Mouse (Mus musculus) heart, embryonic 13.5 days (tissue): Measurements from ENCODE around the gene AI661453. TPM values are rescaled to one million over a fixed set of nuclear protein-coding genes. Genes with fewer than 3 reads are reported as not detected.

Source experiments
- ATAC-seq: fragments of 200-750 bp; cut with Nextera tagmentation; 2 replicates; pipeline ENCODE4 v1.8.0; 2017; ENCODE audit warnings: moderate TSS enrichment; ENCODE audit not compliant: insufficient number of reproducible peaks, low FRiP score, low TSS enrichment; ENCODE audit errors: extremely low read depth
- H3K27ac ChIP-seq: fragments of 300-500 bp; sonication (generic); replicated peaks from 2 replicates; pipeline ENCODE4 v1.5.1; 2015; ENCODE audit warnings: moderate library complexity, mild to moderate bottlenecking, inconsistent platforms
- H3K27me3 ChIP-seq: fragments of 300-500 bp; sonication (generic); replicated peaks from 2 replicates; pipeline ENCODE4 v1.6.1; 2015; ENCODE audit warnings: mild to moderate bottlenecking, inconsistent platforms
- H3K36me3 ChIP-seq: fragments of 300-500 bp; sonication (generic); 2 replicates; pipeline ENCODE4 v1.6.1; 2015; ENCODE audit warnings: mild to moderate bottlenecking, inconsistent platforms
- H3K4me1 ChIP-seq: fragments of 300-500 bp; sonication (generic); 2 replicates; pipeline ENCODE4 v1.6.1; 2015; ENCODE audit warnings: inconsistent platforms
- H3K4me2 ChIP-seq: fragments of 300-500 bp; sonication (generic); 2 replicates; pipeline ENCODE4 v1.6.1; 2015; ENCODE audit warnings: inconsistent platforms, mild to moderate bottlenecking, moderate library complexity
- H3K4me3 ChIP-seq: fragments of 300-500 bp; sonication (generic); 2 replicates; pipeline ENCODE4 v1.5.1; 2015; ENCODE audit warnings: moderate library complexity, mild to moderate bottlenecking, inconsistent platforms
- H3K9ac ChIP-seq: fragments of 300-500 bp; sonication (generic); 2 replicates; pipeline ENCODE4 v1.6.1; 2015; ENCODE audit warnings: inconsistent platforms, mild to moderate bottlenecking, moderate library complexity
- H3K9me3 ChIP-seq: fragments of 300-500 bp; sonication (generic); 2 replicates; pipeline ENCODE4 v1.6.1; 2016; ENCODE audit warnings: inconsistent platforms
- WGBS: fragments of 180-500 bp; shearing (Covaris S2); methylation state at CpG from one replicate; pipeline ENCODE4 v1.1.7; 2015; ENCODE audit warnings: mixed read lengths; 5-methylcytosine and 5-hydroxymethylcytosine counted together
- polyA plus RNA-seq: library from polyadenylated mRNA; unstranded; fragments of >200 nt; fragmentation: Nextera tagmentation; extraction: Ambion mirVana; gene quantifications from 2 replicates; pipeline ENCODE4 v1.2.1, GENCODE M21; 2015

Gene AI661453
- polyA plus RNA-seq, 1 experiment from 2014 or later, result 0.82 TPM

DNA sequence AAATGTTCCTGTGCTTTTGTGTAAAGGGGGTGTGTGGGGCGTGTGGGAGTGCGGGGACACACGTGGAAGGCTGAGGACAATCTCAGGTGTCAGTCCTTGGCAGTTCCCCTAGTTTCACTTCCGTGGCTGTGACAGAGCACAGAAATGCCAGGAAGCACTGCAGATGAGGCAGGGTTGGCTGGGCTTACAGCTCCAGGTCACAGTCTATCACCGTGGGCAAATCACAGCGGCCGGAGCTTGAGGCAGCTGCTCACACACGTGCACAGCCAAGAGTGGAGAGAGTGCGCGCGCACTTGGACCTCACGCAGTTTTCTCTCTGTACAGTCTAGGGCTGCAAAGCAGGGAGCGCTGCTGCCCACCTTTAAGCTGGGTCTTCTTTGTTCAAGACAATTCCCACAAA, 21.9 kb downstream of the AI661453 start:
- Histone ChIP-seq H3K9ac (no peak overlapping the region), H3K4me3 (no peak overlapping the region), H3K27ac (no peak overlapping the region), H3K27me3 (no peaks in the 10 kb centered on the region), H3K36me3 (no peaks in the 10 kb centered on the region), H3K9me3 (no peaks in the 10 kb centered on the region), H3K4me1 (peaks cover 64% of the 10 kb centered on the region), H3K4me2 (no peak overlapping the region)
- WGBS, result 63% methylated on average over 13 of the region's 13 CpGs
- no peak for ATAC-seq

DNA sequence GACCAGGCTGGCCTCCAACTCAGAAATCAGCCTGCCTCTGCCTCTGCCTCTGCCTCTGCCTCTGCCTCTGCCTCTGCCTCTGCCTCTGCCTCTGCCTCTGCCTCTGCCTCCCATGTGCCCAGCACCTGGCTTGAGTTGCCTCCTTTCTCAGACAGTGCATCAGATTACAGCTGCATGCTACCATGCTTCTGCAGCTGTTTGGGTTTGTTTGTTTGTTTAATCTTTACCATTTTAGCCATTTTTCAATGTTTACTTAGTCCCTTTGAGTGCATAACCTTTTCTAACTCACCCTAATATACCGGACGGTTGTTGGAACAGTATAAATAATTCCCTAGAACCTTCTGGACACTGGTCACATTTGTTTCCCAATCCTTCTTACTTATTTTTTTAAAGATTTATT, 22.5 kb downstream of the AI661453 start:
- H3K4me3 ChIP-seq, result no peak overlapping the region
- no peak for ATAC-seq
- peaks cover 4% of the 10 kb centered on the region; the same call in 1 of the 2 replicates for H3K27me3 ChIP-seq
- no peaks in the 10 kb centered on the region for H3K36me3 ChIP-seq
- WGBS, result 93% methylated on average over 2 of the region's 2 CpGs
- H3K4me2 ChIP-seq, result no peak overlapping the region
- H3K27ac ChIP-seq, result no peak overlapping the region
- H3K9ac ChIP-seq, result no peak overlapping the region
- H3K9me3 ChIP-seq, result no peaks in the 10 kb centered on the region
- H3K4me1 ChIP-seq, result peaks cover 64% of the 10 kb centered on the region

DNA sequence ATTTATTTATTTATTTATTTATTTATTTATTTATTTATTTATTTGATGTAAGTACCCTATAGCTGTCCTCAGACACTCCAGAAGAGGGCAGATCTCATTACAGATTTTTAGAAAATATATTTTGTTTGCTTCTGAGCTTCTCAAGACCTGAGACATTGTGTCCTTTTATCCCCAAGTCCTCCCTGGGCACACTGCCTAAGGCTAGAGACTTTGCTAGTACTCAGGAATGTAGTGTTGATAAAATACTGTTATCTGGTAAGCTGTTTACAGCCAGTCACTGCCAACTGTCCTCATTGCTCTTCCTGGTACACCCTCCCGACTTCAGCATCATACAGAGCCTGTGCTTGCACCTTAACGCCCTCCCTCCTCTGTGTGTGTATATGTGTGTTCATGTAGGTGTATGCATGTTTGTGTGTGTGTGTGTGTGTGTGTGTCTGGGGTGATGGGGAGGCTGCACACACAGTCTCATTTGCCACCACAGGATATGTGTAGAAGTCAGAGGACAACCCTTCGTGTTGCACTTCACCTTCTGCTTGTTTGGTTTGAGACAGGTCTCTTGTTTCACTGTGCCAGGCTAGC, 23.0 kb downstream of the AI661453 start:
- H3K36me3 ChIP-seq, result no peaks in the 10 kb centered on the region
- no peak overlapping the region for H3K9ac ChIP-seq
- no peak overlapping the region for H3K4me3 ChIP-seq
- 48% methylated on average over 3 of the region's 3 CpGs for WGBS
- H3K4me1 ChIP-seq, result peaks cover 63% of the 10 kb centered on the region
- no peak for ATAC-seq
- peaks cover 9% of the 10 kb centered on the region; the same call in 1 of the 2 replicates for H3K27me3 ChIP-seq
- H3K4me2 ChIP-seq, result no peak overlapping the region
- H3K9me3 ChIP-seq, result no peaks in the 10 kb centered on the region
- no peak overlapping the region for H3K27ac ChIP-seq

DNA sequence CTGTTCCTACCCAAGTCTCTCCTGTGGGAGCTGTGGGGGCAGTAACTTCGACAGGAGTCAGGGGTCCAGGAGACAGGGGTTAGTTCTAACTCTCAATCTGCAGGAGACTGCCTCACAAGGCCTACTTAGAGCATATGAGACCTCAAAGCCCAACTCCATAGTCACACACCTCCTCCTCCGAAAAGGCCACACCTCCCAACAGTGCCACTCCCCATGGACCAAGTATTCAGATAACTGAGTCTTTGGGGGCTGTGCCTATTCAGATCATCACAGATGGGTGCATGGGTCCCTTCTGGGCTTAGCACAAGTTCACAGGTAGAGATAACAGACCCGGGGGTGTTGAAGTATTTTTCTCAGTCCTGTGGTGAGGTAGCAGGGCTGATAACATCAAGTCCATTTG, 25.3 kb downstream of the AI661453 start:
- Histone ChIP-seq H3K9ac (no peak overlapping the region), H3K4me3 (no peak overlapping the region), H3K4me1 (peaks cover 50% of the 10 kb centered on the region), H3K9me3 (no peaks in the 10 kb centered on the region), H3K27ac (no peak overlapping the region), H3K4me2 (no peak overlapping the region), H3K27me3 (peaks cover 27% of the 10 kb centered on the region), H3K36me3 (no peaks in the 10 kb centered on the region)
- 34% methylated on average over 3 of the region's 3 CpGs for WGBS
- ATAC-seq, result no peak

DNA sequence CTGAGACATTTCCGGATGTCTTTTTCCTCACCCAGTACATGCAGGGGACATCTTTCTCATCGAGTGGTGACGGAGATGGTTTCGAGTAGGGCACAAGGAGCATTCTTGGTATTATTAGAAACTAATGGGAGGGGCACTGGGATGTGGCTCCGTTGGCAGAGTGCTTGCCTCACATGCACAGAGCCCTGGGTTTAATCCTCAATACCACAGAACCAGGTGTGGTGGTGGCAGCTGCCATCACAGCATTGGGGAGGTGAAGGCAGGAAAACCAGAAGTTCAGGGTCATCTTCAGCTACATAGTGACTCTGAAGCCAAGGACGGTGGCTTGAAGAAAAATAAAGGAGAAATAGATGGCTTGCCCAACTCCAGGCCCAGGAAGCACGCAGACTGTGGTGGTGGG, 25.8 kb downstream of the AI661453 start:
- WGBS, result 42% methylated on average over 7 of the region's 7 CpGs
- H3K4me2 ChIP-seq, result peak overlapping the region; percentile 15; the same call in 1 of the 2 replicates
- H3K9me3 ChIP-seq, result no peaks in the 10 kb centered on the region
- H3K27ac ChIP-seq, result peak overlapping the region; percentile 58
- no peak overlapping the region for H3K4me3 ChIP-seq
- ATAC-seq, result no peak
- peaks cover 33% of the 10 kb centered on the region for H3K27me3 ChIP-seq
- no peaks in the 10 kb centered on the region for H3K36me3 ChIP-seq
- H3K9ac ChIP-seq, result 0 out of 2 replicates have a peak overlapping the region, but pooled peaks have one; percentile 8
- peaks cover 45% of the 10 kb centered on the region for H3K4me1 ChIP-seq

DNA sequence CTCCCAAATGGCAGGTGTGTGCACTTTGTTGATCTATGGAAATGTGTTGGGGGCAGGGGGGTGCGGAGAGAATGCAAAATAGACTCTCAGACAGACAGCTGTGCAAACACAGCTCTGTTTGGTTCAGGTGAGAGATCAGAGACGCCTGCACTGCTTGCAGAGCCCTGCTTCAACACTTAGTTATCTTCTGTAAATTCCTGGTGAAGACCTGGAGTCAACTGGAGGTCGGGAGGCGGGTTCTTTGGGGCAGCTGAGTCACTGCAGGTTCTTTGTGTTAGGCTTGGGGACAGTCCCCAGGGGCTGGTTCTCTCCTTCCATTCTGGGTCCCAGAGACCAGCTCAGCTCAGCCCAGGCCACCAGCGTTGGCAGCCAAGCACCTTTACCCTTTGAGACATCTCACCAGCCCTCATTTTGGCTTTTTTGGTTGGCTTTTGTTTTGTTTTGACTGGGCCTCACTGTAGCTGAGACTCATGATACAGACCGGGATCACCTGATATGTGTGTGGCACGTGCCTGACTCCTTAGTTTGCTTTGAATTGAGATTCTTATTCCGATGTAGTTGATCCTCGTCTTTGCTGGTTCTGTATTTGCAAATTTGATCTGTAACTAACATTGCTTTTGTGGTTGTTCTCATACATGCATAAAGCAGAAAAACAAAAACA, 26.4 kb downstream of the AI661453 start:
- H3K4me3 ChIP-seq, result no peak overlapping the region
- H3K27me3 ChIP-seq, result peaks cover 39% of the 10 kb centered on the region
- H3K9me3 ChIP-seq, result no peaks in the 10 kb centered on the region
- peak overlapping the region; percentile 8 for H3K9ac ChIP-seq
- H3K27ac ChIP-seq, result peak overlapping the region; percentile 58
- peak overlapping the region; percentile 15 for H3K4me2 ChIP-seq
- WGBS, result 37% methylated on average over 9 of the region's 9 CpGs
- peaks cover 46% of the 10 kb centered on the region for H3K4me1 ChIP-seq
- no peak for ATAC-seq
- H3K36me3 ChIP-seq, result no peaks in the 10 kb centered on the region

DNA sequence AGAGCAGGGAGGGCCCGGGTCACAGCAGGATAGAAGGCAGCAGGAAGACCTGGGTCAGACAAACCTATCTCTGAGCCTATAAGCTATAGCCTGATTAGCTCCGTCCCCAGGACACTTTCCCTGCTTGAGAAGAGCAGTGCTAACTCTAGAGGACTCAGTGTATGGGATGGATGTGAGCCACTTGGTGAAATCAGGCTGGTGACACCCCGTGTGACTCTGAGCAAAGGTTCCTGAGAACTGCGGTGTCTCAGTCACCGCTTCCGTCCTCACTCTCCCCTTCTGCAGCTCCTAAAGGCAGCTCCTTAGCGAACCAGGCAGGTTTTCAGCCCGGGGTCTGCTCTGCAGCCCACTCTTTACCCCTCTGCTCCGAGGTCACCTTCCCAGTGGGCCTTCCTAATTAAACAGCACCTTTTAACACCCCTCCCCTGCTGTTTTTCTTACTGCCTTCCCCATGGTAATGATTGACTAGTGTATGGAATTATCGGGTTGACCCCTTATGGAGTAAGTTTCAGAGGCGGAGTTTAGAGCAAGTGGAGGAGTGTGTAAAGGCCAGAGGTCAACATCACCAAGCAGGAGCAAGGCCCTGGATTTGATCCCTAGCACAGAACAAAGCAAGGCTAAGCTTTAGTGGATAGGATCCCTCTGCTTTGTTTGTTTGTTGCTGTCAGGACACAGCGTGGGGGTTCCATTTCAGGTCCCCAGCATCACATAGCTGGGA, 28.0 kb downstream of the AI661453 start:
- Histone ChIP-seq H3K4me2 (no peak overlapping the region), H3K9ac (no peak overlapping the region), H3K27me3 (peaks cover 53% of the 10 kb centered on the region), H3K4me3 (no peak overlapping the region), H3K9me3 (no peaks in the 10 kb centered on the region), H3K4me1 (peaks cover 52% of the 10 kb centered on the region), H3K36me3 (no peaks in the 10 kb centered on the region), H3K27ac (no peak overlapping the region)
- ATAC-seq, result no peak
- 46% methylated on average over 12 of the region's 12 CpGs for WGBS

DNA sequence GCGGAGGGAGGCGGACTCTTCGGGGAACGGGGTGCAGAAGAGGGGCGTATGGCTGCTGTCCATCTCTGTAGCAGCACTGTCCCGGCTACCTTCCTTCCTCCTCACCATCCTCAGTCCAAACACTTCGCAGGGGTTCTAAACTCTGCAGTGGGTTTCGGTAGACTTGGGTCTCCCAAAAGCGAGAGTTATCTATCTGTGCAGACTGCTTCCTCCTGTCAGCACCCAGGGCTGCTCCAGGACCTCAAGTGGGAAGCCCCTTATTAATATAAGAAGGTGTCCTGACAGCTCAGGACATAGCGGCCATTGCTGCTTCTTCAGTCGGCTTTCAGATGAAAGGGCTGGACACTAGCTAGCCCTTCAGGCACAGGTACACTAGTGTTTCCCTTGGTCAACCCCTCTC, 28.6 kb downstream of the AI661453 start:
- Histone ChIP-seq H3K9ac (no peak overlapping the region), H3K36me3 (no peaks in the 10 kb centered on the region), H3K4me3 (no peak overlapping the region), H3K27ac (no peak overlapping the region), H3K27me3 (peaks cover 58% of the 10 kb centered on the region), H3K4me1 (peaks cover 46% of the 10 kb centered on the region), H3K4me2 (no peak overlapping the region), H3K9me3 (no peaks in the 10 kb centered on the region)
- WGBS, result 71% methylated on average over 11 of the region's 11 CpGs
- no peak for ATAC-seq

DNA sequence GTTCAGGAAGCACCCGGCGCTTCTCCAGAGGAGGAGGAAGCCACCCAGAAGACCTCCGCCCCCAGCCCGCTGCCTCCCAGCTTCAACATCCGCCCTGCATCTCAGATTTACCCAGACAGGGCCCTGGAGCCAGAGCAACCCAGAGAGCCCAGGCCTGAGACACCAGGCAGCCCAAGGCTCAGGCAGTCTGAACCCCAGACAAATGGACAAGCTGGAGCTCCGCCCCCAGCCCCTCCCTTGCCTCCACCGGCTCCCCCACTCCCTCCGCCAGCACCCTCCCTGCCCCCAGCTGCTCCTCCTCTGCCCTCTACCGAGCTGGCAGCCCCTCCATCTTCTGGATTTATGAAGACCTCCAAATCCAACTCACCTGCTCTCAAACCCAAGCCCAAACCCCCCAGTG, 29.9 kb downstream of the AI661453 start:
- H3K36me3 ChIP-seq, result no peaks in the 10 kb centered on the region
- no peak overlapping the region for H3K4me2 ChIP-seq
- peaks cover 54% of the 10 kb centered on the region for H3K4me1 ChIP-seq
- 0 out of 2 replicates have a peak overlapping the region, but pooled peaks have one; percentile 5 for H3K9ac ChIP-seq
- ATAC-seq, result no peak
- H3K27ac ChIP-seq, result no peak overlapping the region
- no peak overlapping the region for H3K4me3 ChIP-seq
- H3K27me3 ChIP-seq, result peaks cover 58% of the 10 kb centered on the region
- WGBS, result 41% methylated on average over 9 of the region's 9 CpGs
- H3K9me3 ChIP-seq, result no peaks in the 10 kb centered on the region

DNA sequence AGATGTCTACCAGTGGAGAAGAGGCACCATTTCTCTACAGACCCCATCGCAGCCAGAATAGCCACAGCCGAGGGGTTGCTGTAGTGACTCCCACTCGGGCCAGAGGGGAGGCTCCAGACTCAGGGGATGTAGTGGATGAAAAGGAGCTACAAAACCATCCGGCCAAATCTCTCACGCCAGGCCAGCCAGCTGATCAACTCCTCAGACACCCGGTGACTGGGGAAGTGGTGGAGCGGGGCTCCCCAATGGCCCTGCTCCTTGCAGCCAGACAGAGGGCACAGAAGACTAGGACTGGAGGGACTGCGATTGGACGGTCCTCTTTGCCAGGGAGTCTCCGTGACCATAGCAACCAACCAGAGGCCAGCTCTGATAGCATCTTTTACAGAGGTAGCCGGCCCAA, 31.2 kb downstream of the AI661453 start:
- no peak overlapping the region for H3K27ac ChIP-seq
- no peak for ATAC-seq
- no peak overlapping the region for H3K4me3 ChIP-seq
- 72% methylated on average over 11 of the region's 11 CpGs for WGBS
- H3K9ac ChIP-seq, result 0 out of 2 replicates have a peak overlapping the region, but pooled peaks have one; percentile 66
- H3K9me3 ChIP-seq, result no peaks in the 10 kb centered on the region
- peaks cover 58% of the 10 kb centered on the region for H3K27me3 ChIP-seq
- H3K4me2 ChIP-seq, result peak overlapping the region; percentile 67
- H3K36me3 ChIP-seq, result no peaks in the 10 kb centered on the region
- peaks cover 52% of the 10 kb centered on the region for H3K4me1 ChIP-seq

DNA sequence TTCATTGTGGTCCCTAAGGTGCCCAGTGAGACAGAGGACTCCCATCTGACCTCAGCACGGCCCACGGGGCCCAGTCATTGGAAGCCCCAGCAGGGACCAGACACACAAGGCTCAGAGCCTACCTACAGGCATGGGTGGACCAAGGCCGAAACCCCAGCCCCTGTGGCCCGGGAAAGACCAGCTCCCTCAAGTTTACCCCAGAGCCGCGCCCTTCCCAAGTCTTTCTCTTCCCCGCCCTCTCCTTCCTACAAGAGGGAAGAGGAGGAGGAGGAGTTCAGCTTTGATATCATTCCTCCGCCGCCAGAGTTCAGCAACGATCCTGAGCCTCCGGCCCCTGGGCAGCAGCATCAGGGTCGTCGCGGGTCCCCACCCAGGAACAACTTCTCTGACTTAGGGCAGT, 31.6 kb downstream of the AI661453 start:
- no peaks in the 10 kb centered on the region for H3K36me3 ChIP-seq
- H3K4me2 ChIP-seq, result peak overlapping the region; percentile 67
- H3K27ac ChIP-seq, result no peak overlapping the region
- no peaks in the 10 kb centered on the region for H3K9me3 ChIP-seq
- H3K9ac ChIP-seq, result peak overlapping the region; percentile 66
- H3K27me3 ChIP-seq, result peaks cover 58% of the 10 kb centered on the region
- peak overlapping the region; percentile 43 for H3K4me3 ChIP-seq
- H3K4me1 ChIP-seq, result peaks cover 50% of the 10 kb centered on the region
- ATAC-seq, result no peak
- 19% methylated on average over 14 of the region's 14 CpGs for WGBS
